Mouse (Mus musculus) MEL (cell line): ENCODE data around the gene Defb26. TPM values are rescaled to one million over a fixed set of nuclear protein-coding genes. Genes with fewer than 3 reads are reported as not detected.

ENCODE experiments used
- DNase-seq: peaks from one replicate; pipeline ENCODE4 v3.0.0; 2011; ENCODE audit warnings: low read depth, low spot score
- H3K27ac ChIP-seq: 2 replicates; pipeline ENCODE4 v1.5.1; 2012; ENCODE audit warnings: low read depth, mild to moderate bottlenecking, control low read depth, low read length, moderate library complexity; ENCODE audit not compliant: control insufficient read depth
- H3K27me3 ChIP-seq, 2 experiments: fragments of 150-350 bp in 1 of 2; sonication (generic) in 1 of 2; 2 replicates each; pipeline ENCODE4 v1.6.1; 2012; ENCODE audit warnings: low read length in 2 of 2, mild to moderate bottlenecking in 2 of 2, improper control_type of control experiment in 1 of 2, moderate library complexity in 1 of 2; ENCODE audit not compliant: insufficient read depth in 2 of 2, control insufficient read depth in 1 of 2
- H3K36me3 ChIP-seq, 2 experiments: 2 replicates each; pipeline ENCODE4 v1.6.1; 2012 to 2014; ENCODE audit warnings: low read length in 2 of 2, improper control_type of control experiment in 1 of 2, inconsistent platforms in 1 of 2, mild to moderate bottlenecking in 1 of 2; ENCODE audit not compliant: insufficient read depth in 2 of 2, control insufficient read depth in 1 of 2
- H3K4me1 ChIP-seq, 2 experiments: fragments of 150-350 bp in 1 of 2; sonication (generic) in 1 of 2; 2 replicates each; pipeline ENCODE4 v1.6.1; 2012; ENCODE audit warnings: low read length in 2 of 2, improper control_type of control experiment in 1 of 2, mild to moderate bottlenecking in 1 of 2; ENCODE audit not compliant: insufficient read depth in 2 of 2, control insufficient read depth in 1 of 2
- H3K4me3 ChIP-seq, 2 experiments: fragments of 150-350 bp in 1 of 2; sonication (generic) in 1 of 2; 2 replicates each; pipeline ENCODE4 v1.5.1; 2012; ENCODE audit warnings: low read depth in 2 of 2, low read length in 2 of 2, mild to moderate bottlenecking in 2 of 2, moderate library complexity in 2 of 2, control low read depth in 1 of 2, improper control_type of control experiment in 1 of 2; ENCODE audit not compliant: control insufficient read depth in 1 of 2, insufficient read depth in 1 of 2
- H3K79me2 ChIP-seq: 2 replicates; pipeline ENCODE4 v1.6.1; 2012; ENCODE audit warnings: mild to moderate bottlenecking, low read length, moderate library complexity; ENCODE audit not compliant: control insufficient read depth, poor library complexity, insufficient read depth
- H3K9ac ChIP-seq: 2 replicates; pipeline ENCODE4 v1.6.1; 2012; ENCODE audit warnings: low read depth, mild to moderate bottlenecking, control low read depth, low read length, moderate library complexity; ENCODE audit not compliant: control insufficient read depth, poor library complexity, severe bottlenecking
- H3K9me3 ChIP-seq: fragments of 150-350 bp; sonication (generic); replicated peaks from 2 replicates; pipeline ENCODE4 v1.6.1; 2012; ENCODE audit warnings: mild to moderate bottlenecking, low read length, improper control_type of control experiment, moderate library complexity; ENCODE audit not compliant: insufficient read depth
- E2F4 ChIP-seq: IDR thresholded peaks from 2 replicates; pipeline ENCODE4 v1.6.1; 2011; ENCODE audit warnings: low read depth, low read length, improper control_type of control experiment, borderline replicate concordance
- ETS1 ChIP-seq: IDR thresholded peaks from 2 replicates; pipeline ENCODE4 v1.6.1; 2012; ENCODE audit warnings: low read depth, mild to moderate bottlenecking, inconsistent platforms, low read length, improper control_type of control experiment, moderate library complexity
- HCFC1 ChIP-seq: IDR thresholded peaks from 2 replicates; pipeline ENCODE4 v1.6.1; 2012; ENCODE audit warnings: low read depth, mild to moderate bottlenecking, inconsistent platforms, low read length, improper control_type of control experiment, moderate library complexity
- JUND ChIP-seq: IDR thresholded peaks from 2 replicates; pipeline ENCODE4 v1.6.1; 2011; ENCODE audit warnings: low read depth, mild to moderate bottlenecking, improper control_type of control experiment, low read length
- KAT2A ChIP-seq: conservative IDR thresholded peaks from 2 replicates; pipeline ENCODE4 v1.6.1; 2012; ENCODE audit warnings: low read depth, low read length, improper control_type of control experiment, inconsistent platforms
- MAFK ChIP-seq: IDR thresholded peaks from 2 replicates; pipeline ENCODE4 v1.6.1; 2011; ENCODE audit warnings: low read depth, mild to moderate bottlenecking, low read length, improper control_type of control experiment, borderline replicate concordance
- MAZ ChIP-seq: IDR thresholded peaks from 2 replicates; pipeline ENCODE4 v1.6.1; 2012; ENCODE audit warnings: low read depth, mild to moderate bottlenecking, inconsistent platforms, low read length, improper control_type of control experiment
- MXI1 ChIP-seq: IDR thresholded peaks from 2 replicates; pipeline ENCODE4 v1.6.1; 2011; ENCODE audit warnings: mild to moderate bottlenecking, low read depth, low read length, improper control_type of control experiment
- MYB ChIP-seq: IDR thresholded peaks from 2 replicates; pipeline ENCODE4 v1.6.1; 2011; ENCODE audit warnings: mild to moderate bottlenecking, low read depth, low read length, improper control_type of control experiment
- MYC ChIP-seq: IDR thresholded peaks from 2 replicates; pipeline ENCODE4 v1.6.1; 2011; ENCODE audit warnings: low read depth, mild to moderate bottlenecking, low read length, improper control_type of control experiment, moderate library complexity
- POLR2AphosphoS5 ChIP-seq: IDR thresholded peaks from 2 replicates; pipeline ENCODE4 v1.6.1; 2012; ENCODE audit warnings: low read depth, borderline replicate concordance, mild to moderate bottlenecking, inconsistent platforms, low read length, moderate library complexity, mixed read lengths
- RAD21 ChIP-seq: IDR thresholded peaks from 2 replicates; pipeline ENCODE4 v1.6.1; 2011; ENCODE audit warnings: mild to moderate bottlenecking, low read depth, low read length, improper control_type of control experiment
- RCOR1 ChIP-seq: IDR thresholded peaks from 2 replicates; pipeline ENCODE4 v1.6.1; 2012; ENCODE audit warnings: low read depth, mild to moderate bottlenecking, inconsistent platforms, low read length, improper control_type of control experiment
- SIN3A ChIP-seq: IDR thresholded peaks from 2 replicates; pipeline ENCODE4 v1.6.1; 2012; ENCODE audit warnings: low read length, improper control_type of control experiment, inconsistent platforms
- TBP ChIP-seq: IDR thresholded peaks from 2 replicates; pipeline ENCODE4 v1.8.0; 2011; ENCODE audit warnings: low read depth, low read length, improper control_type of control experiment
- ZKSCAN1 ChIP-seq: IDR thresholded peaks from 2 replicates; pipeline ENCODE4 v1.6.1; 2012; ENCODE audit warnings: low read depth, mild to moderate bottlenecking, inconsistent platforms, low read length, improper control_type of control experiment, moderate library complexity
- ZNF384 ChIP-seq: IDR thresholded peaks from 2 replicates; pipeline ENCODE4 v1.6.1; 2012; ENCODE audit warnings: low read depth, mild to moderate bottlenecking, inconsistent platforms, low read length, improper control_type of control experiment
- polyA plus RNA-seq, 2 experiments: library from polyadenylated mRNA; stranded (reverse) in 1 of 2; unstranded in 1 of 2; fragments of >175 nt in 1 of 2; fragments of >200 nt in 1 of 2; gene quantifications; 2 replicates each; pipeline versions ENCODE4 v1.2.1 to v1.2.4; 2012; ENCODE audit warnings: low replicate concordance in 2 of 2, low read depth in 1 of 2; ENCODE audit not compliant: insufficient read length in 2 of 2, insufficient read depth in 1 of 2, missing spikeins in 1 of 2
- total RNA-seq: library from RNA; depleted of rRNA; stranded (reverse); fragments of 300-350 nt; gene quantifications from 2 replicates; pipeline ENCODE4 v1.2.3, GENCODE M21; 2012; rRNA removed

Defb26 gene
- not detected in 2 replicates for total RNA-seq
- not detected for polyA plus RNA-seq

GRCm38 (mm10) chr2:152511592-152511991 lies at the start of gene Defb26:
Gene Defb26, minus strand, starts transcription at chr2:152511692.
- H3K27me3 ChIP-seq = peaks cover 8 to 11% of the 10 kb centered on the region in 2 experiments
- TF ChIP-seq KAT2A (no peak), ZNF384 (no peak), RCOR1 (no peak), MXI1 (no peak)
- TF ChIP-seq, all 39 proteins: peak for 0
- no peak within 1 kb of the TSS for H3K27ac ChIP-seq
- no peak within 1 kb of the TSS for H3K9ac ChIP-seq
- no peak within 1 kb of the TSS for H3K4me3 ChIP-seq
- H3K4me1 ChIP-seq = no peaks in the 10 kb centered on the region
- no peaks in the 10 kb centered on the region for H3K36me3 ChIP-seq
- no peak for DNase-seq
- no peaks in the 10 kb centered on the region for H3K9me3 ChIP-seq
- H3K79me2 ChIP-seq = no peaks in the 10 kb centered on the region

GRCm38 (mm10) chr2:152556655-152557054 lies 45.2 kb upstream of the Defb26 start:
- Histone ChIP-seq H3K36me3 (peaks cover 0 to 23% of the 10 kb centered on the region in 2 experiments; a peak in 2 of 4 replicates), H3K27ac (no peak overlapping the region), H3K9me3 (no peaks in the 10 kb centered on the region), H3K4me1 (peaks cover 6 to 27% of the 10 kb centered on the region in 2 experiments)
- TF ChIP-seq MYB = no peak
- TF ChIP-seq SIN3A = no peak
- TF ChIP-seq JUND = no peak
- no peak for TF ChIP-seq HCFC1
- no peak for TF ChIP-seq ETS1
- TF ChIP-seq E2F4 = no peak
- no peak for TF ChIP-seq ZNF384
- no peak for TF ChIP-seq MAFK
- no peak for TF ChIP-seq RAD21
- no peak for TF ChIP-seq ZKSCAN1
- no peak for TF ChIP-seq MYC
- no peak for TF ChIP-seq POLR2AphosphoS5
- TF ChIP-seq MAZ = no peak
- TF ChIP-seq TBP = no peak
- TF ChIP-seq, all 39 proteins: peak for 0
- H3K9ac ChIP-seq = no peak overlapping the region
- no peak for DNase-seq
- no peak overlapping the region for H3K4me3 ChIP-seq
- H3K79me2 ChIP-seq = no peaks in the 10 kb centered on the region
- H3K27me3 ChIP-seq = peaks cover 2 to 8% of the 10 kb centered on the region in 2 experiments; a peak in 3 of 4 replicates
